In the genomic region with DNA sequence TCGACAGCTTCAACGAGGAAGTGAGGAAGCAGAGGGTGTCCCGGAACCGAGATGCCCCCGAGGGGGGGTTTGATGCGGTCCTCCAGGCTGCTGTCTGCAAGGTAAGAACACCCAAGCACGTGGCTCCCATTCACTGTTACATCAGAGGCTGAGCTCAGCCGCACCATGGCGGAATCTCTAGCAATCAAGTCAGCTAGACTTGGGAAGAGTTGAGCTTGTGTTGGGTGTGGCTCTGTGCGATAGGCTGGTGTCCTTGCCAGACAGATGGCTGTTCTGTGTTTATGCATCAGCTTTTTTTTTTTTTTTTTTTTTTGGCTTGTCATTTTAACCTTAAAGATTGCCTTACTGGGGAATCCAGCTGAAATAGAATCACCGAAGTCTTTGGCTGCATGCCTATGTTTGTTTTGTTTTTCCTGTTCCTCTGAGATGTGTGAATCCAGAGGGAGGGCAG, we compare ENCODE assay signal across 7 mouse cellular contexts. TPM values are rescaled to one million over a fixed set of nuclear protein-coding genes. Genes with fewer than 3 reads are reported as not detected.
DNase-seq lines count a peak whose midpoint lies in the region; ATAC-seq and TF ChIP-seq lines count a peak whose summit lies in the region.

No protein-coding gene starts in this region.

- 46% methylated on average over 11 of the region's 11 CpGs for WGBS in lung, postnatal 0 days

- no peak for ATAC-seq in lung, postnatal 0 days

- no peak overlapping the region for H3K4me3 ChIP-seq in lung, postnatal 0 days (ENCODE audit: low read depth, low read length)

- H3K27ac ChIP-seq in lung, postnatal 0 days (ENCODE audit: low read length): no peak overlapping the region

- no peak overlapping the region for H3K4me2 ChIP-seq in lung, postnatal 0 days (replicated peaks; ENCODE audit: low read depth, low read length)

- H3K9ac ChIP-seq in lung, postnatal 0 days (replicated peaks; ENCODE audit: low read depth): no peak overlapping the region

- no peaks in the 10 kb centered on the region for H3K9me3 ChIP-seq in lung, postnatal 0 days (ENCODE audit: low read length)

- DNase-seq in ovary, postnatal 14 days (ENCODE audit: low spot score): peak; percentile 25
- DNase-seq in ovary, adult 18-20 months (ENCODE audit: low spot score): no peak
- DNase-seq in brain, embryonic 14.5 days (ENCODE audit: low read depth): peak; percentile 45
- DNase-seq in lung, postnatal 0 days (ENCODE audit: low spot score): peak; percentile 35
- DNase-seq in thymus, postnatal 4 days: peak; percentile 51
- DNase-seq in frontal cortex, postnatal 25 days (ENCODE audit: low spot score in 2 of 2): no peak
- DNase-seq in cerebellum, adult 11-12 months: no peak

- H3K27me3 ChIP-seq in lung, postnatal 0 days (replicated peaks; ENCODE audit: insufficient read depth, low read length): no peaks in the 10 kb centered on the region

- TF ChIP-seq CTCF in brain, embryonic 14.5 days (IDR thresholded peaks at IDR 0.05; ENCODE audit: borderline replicate concordance, extremely low read depth, insufficient read depth, insufficient read length): no peak
- no peak for TF ChIP-seq CTCF in lung, postnatal 0 days (IDR thresholded peaks at IDR 0.05)

- H3K4me1 ChIP-seq in lung, postnatal 0 days (ENCODE audit: insufficient read depth, low read depth, low read length): no peaks in the 10 kb centered on the region; the same call in 1 of the 2 replicates

- no peaks in the 10 kb centered on the region for H3K36me3 ChIP-seq in lung, postnatal 0 days (ENCODE audit: insufficient read depth, low read length)

- no peak for TF ChIP-seq EP300 in lung, postnatal 0 days (IDR thresholded peaks at IDR 0.05)

- TF ChIP-seq POLR2A in brain, embryonic 14.5 days (IDR thresholded peaks at IDR 0.05; ENCODE audit: borderline replicate concordance, extremely low read depth, insufficient read depth, insufficient read length, poor library complexity, severe bottlenecking): no peak

RNA-seq across cellular contexts. Expression of a gene that starts 55.6 kb away (rescaled TPM):
- 22.4 and 36.7 TPM in 2 replicates for polyA plus RNA-seq in brain, embryonic 14.5 days (2012; rRNA removed)
- polyA plus RNA-seq in lung, postnatal 0 days (2015; fragmentation: Nextera tagmentation; extraction: Ambion mirVana): 34.5 and 39.4 TPM in 2 replicates

Comparison
In these comparisons a context has a peak if more than half of its experiments do, and no peak if none do; other contexts are left out.
1. DNase-seq: peak in ovary, postnatal 14 days (single experiment), brain, embryonic 14.5 days (single experiment), lung, postnatal 0 days (single experiment) and thymus, postnatal 4 days (single experiment); none in ovary, adult 18-20 months (single experiment), frontal cortex, postnatal 25 days (0 of 2) and cerebellum, adult 11-12 months (single experiment).